Mouse (Mus musculus) midbrain, embryonic 16.5 days (tissue): Measurements from ENCODE around the gene Pde10a. TPM values are rescaled to one million over a fixed set of nuclear protein-coding genes. Genes with fewer than 3 reads are reported as not detected.

Experiments used
- ATAC-seq: fragments of 200-750 bp; cut with Nextera tagmentation; 2 replicates; pipeline ENCODE4 v1.8.0; 2017; ENCODE audit warnings: moderate TSS enrichment
- H3K27ac ChIP-seq: fragments of 300-500 bp; sonication (generic); 2 replicates; pipeline ENCODE4 v1.5.1; 2014; ENCODE audit warnings: mild to moderate bottlenecking, low read length, mixed read lengths
- H3K27me3 ChIP-seq: fragments of 300-500 bp; sonication (generic); 2 replicates; pipeline ENCODE4 v1.6.1; 2014; ENCODE audit warnings: low read depth, low read length, mixed read lengths; ENCODE audit not compliant: control insufficient read depth, insufficient read depth
- H3K36me3 ChIP-seq: fragments of 300-500 bp; sonication (generic); 2 replicates; pipeline ENCODE4 v1.6.1; 2014; ENCODE audit warnings: mild to moderate bottlenecking, low read length, moderate library complexity, mixed read lengths; ENCODE audit not compliant: control insufficient read depth, insufficient read depth
- H3K4me1 ChIP-seq: fragments of 300-500 bp; sonication (generic); 2 replicates; pipeline ENCODE4 v1.6.1; 2014; ENCODE audit warnings: mild to moderate bottlenecking, low read length, mixed read lengths; ENCODE audit not compliant: control insufficient read depth, insufficient read depth
- H3K4me2 ChIP-seq: fragments of 300-500 bp; sonication (generic); 2 replicates; pipeline ENCODE4 v1.6.1; 2014; ENCODE audit warnings: mild to moderate bottlenecking, low read length, mixed read lengths
- H3K4me3 ChIP-seq: fragments of 300-500 bp; sonication (generic); 2 replicates; pipeline ENCODE4 v1.5.1; 2014; ENCODE audit warnings: low read depth, mild to moderate bottlenecking, low read length, moderate library complexity, mixed read lengths
- H3K9ac ChIP-seq: fragments of 300-500 bp; sonication (generic); 2 replicates; pipeline ENCODE4 v1.6.1; 2014; ENCODE audit warnings: low read depth, low read length, mixed read lengths
- H3K9me3 ChIP-seq: fragments of 300-500 bp; sonication (generic); replicated peaks from 2 replicates; pipeline ENCODE4 v1.6.1; 2014; ENCODE audit warnings: mild to moderate bottlenecking, low read length, mixed read lengths; ENCODE audit not compliant: control insufficient read depth, poor library complexity, severe bottlenecking
- WGBS: fragments of 180-500 bp; shearing (Covaris S2); extraction: QIAGEN DNeasy Blood & Tissue Kit; methylation state at CpG from one replicate; pipeline ENCODE4 v1.1.7; 2014; 5-methylcytosine and 5-hydroxymethylcytosine counted together
- polyA plus RNA-seq: library from polyadenylated mRNA; unstranded; fragments of >200 nt; fragmentation: Nextera tagmentation; extraction: Ambion mirVana; gene quantifications from 2 replicates; pipeline ENCODE4 v1.2.1, GENCODE M21; 2015

Pde10a gene
- polyA plus RNA-seq, 1 experiment from 2014 or later: 14.3 TPM

DNA sequence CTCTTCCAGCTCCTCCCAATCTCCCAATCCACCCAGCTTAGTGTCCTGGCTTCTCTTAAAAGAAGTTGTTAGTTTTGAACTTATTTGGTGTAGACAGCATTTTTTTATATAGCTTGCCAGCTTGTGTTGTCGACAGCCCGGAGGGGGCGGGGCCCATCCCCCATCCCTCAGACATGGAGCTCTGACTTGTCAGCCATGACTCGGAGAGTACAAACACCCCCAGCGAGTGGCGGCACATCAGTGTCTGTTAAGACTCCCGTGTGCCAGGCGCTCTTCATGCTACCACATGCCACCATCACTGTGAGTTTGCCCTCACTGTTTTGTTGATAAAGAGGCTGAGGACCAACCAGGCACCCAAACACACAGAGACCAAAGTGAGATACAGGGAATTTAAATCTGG is 404.5 kb downstream of the Pde10a start:
- H3K9me3 ChIP-seq: no peaks in the 10 kb centered on the region
- H3K4me3 ChIP-seq: no peak overlapping the region
- ATAC-seq: no peak
- H3K27me3 ChIP-seq: no peaks in the 10 kb centered on the region
- H3K36me3 ChIP-seq: no peaks in the 10 kb centered on the region
- no peak overlapping the region for H3K27ac ChIP-seq
- WGBS: 57% methylated on average over 8 of the region's 8 CpGs
- H3K4me2 ChIP-seq: no peak overlapping the region
- no peak overlapping the region for H3K9ac ChIP-seq
- H3K4me1 ChIP-seq: peaks cover 11% of the 10 kb centered on the region; the same call in 1 of the 2 replicates

DNA sequence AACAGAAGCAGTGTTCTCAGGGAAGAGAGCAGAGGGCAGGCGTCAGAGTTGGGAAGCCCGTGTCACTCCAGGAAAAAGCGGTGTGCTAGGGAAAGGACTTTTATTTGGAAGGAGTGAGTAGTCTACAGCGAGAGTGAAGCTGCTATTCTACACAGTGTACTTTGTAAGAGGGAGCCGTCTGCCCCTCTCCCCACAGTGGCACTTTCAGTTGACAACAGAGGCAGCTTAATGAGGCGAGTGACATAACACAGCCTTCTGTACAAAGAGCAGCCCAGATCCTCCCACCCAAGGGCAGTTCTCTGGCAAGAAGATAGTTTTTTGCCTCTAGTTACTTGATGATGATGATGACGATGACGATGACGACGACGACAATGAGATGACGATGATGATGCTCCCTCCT is 410.4 kb downstream of the Pde10a start:
- no peaks in the 10 kb centered on the region for H3K36me3 ChIP-seq
- H3K27me3 ChIP-seq: no peaks in the 10 kb centered on the region
- ATAC-seq: no peak
- H3K4me2 ChIP-seq: no peak overlapping the region
- WGBS: 45% methylated on average over 12 of the region's 12 CpGs
- no peak overlapping the region for H3K4me3 ChIP-seq
- no peaks in the 10 kb centered on the region for H3K4me1 ChIP-seq
- H3K27ac ChIP-seq: no peak overlapping the region
- no peak overlapping the region for H3K9ac ChIP-seq
- H3K9me3 ChIP-seq: no peaks in the 10 kb centered on the region

- Histone ChIP-seq H3K9me3 (no peaks in the 10 kb centered on the region), H3K9ac (no peak overlapping the region), H3K4me2 (no peak overlapping the region), H3K4me3 (no peak overlapping the region), H3K27me3 (no peaks in the 10 kb centered on the region), H3K36me3 (no peaks in the 10 kb centered on the region), H3K27ac (no peak overlapping the region), H3K4me1 (no peaks in the 10 kb centered on the region)
- ATAC-seq: no peak
- WGBS: 3% methylated on average over 4 of the region's 4 CpGs
Observed at GRCm38 (mm10) chr17:8936603-8937002, 411.4 kb downstream of the Pde10a start.

DNA sequence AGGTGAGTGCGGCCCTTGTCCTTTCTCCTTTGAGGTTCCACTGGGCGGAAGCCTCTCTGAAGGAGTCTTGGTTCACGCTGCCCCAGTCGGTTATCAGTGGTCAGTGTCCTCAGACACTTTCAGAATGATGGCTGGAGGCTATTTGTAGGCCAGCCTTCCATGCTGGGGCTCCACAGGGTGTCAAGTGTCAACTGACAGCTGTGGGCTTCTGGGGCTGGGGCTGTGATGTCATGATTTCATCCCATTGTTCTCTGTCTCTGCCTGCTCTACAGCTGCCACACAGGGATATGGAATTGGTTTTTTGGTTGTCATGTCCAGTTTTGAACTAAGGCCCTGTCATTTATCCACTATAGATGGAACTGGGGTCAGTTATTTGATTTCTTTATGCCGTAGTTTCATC is 426.4 kb downstream of the Pde10a start:
- H3K9me3 ChIP-seq: no peaks in the 10 kb centered on the region
- peaks cover 24% of the 10 kb centered on the region for H3K36me3 ChIP-seq
- no peaks in the 10 kb centered on the region for H3K4me1 ChIP-seq
- no peak overlapping the region for H3K4me2 ChIP-seq
- H3K4me3 ChIP-seq: no peak overlapping the region
- no peak overlapping the region for H3K27ac ChIP-seq
- no peak overlapping the region for H3K9ac ChIP-seq
- H3K27me3 ChIP-seq: no peaks in the 10 kb centered on the region
- no peak for ATAC-seq
- WGBS: 68% methylated on average over 5 of the region's 5 CpGs

DNA sequence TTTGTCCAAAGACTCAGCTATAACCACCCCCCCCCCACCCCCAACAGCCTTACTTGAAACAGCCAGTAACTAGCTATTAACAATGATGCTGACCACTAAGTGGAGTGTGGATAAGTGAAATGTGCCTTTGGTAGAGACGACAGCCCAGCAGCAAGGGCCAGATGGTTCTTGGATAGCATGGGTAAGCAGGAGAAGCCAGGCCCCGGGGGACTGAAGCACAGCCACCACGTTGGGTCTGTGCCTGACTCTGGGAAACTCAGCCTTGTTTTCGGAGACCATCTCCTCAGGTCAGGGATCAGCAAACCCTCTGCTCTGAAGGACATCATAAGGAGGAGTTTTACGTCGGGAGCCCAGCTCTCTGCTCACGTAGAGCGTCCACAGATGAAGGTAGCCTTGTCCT is 427.8 kb downstream of the Pde10a start:
- ATAC-seq: no peak
- Histone ChIP-seq H3K9me3 (no peaks in the 10 kb centered on the region), H3K4me3 (no peak overlapping the region), H3K4me2 (no peak overlapping the region), H3K27me3 (no peaks in the 10 kb centered on the region), H3K27ac (no peak overlapping the region), H3K4me1 (no peaks in the 10 kb centered on the region), H3K36me3 (peaks cover 27% of the 10 kb centered on the region), H3K9ac (no peak overlapping the region)
- WGBS: 89% methylated on average over 8 of the region's 8 CpGs

GRCm38 (mm10) chr17:8958125-8958524 is 433.0 kb downstream of the Pde10a start:
- ATAC-seq: no peak
- H3K4me1 ChIP-seq: peaks cover 2% of the 10 kb centered on the region; the same call in 1 of the 2 replicates
- peaks cover 8% of the 10 kb centered on the region for H3K36me3 ChIP-seq
- no peak overlapping the region for H3K27ac ChIP-seq
- no peaks in the 10 kb centered on the region for H3K9me3 ChIP-seq
- H3K27me3 ChIP-seq: no peaks in the 10 kb centered on the region
- H3K9ac ChIP-seq: no peak overlapping the region
- no peak overlapping the region for H3K4me3 ChIP-seq
- H3K4me2 ChIP-seq: no peak overlapping the region
- 89% methylated on average over 6 of the region's 6 CpGs for WGBS

- peaks cover 11% of the 10 kb centered on the region for H3K36me3 ChIP-seq
- 75% methylated on average over 4 of the region's 4 CpGs for WGBS
- H3K27ac ChIP-seq: no peak overlapping the region
- ATAC-seq: no peak
- no peak overlapping the region for H3K4me3 ChIP-seq
- H3K4me2 ChIP-seq: no peak overlapping the region
- no peaks in the 10 kb centered on the region for H3K9me3 ChIP-seq
- no peaks in the 10 kb centered on the region for H3K27me3 ChIP-seq
- no peak overlapping the region for H3K9ac ChIP-seq
- H3K4me1 ChIP-seq: peaks cover 2% of the 10 kb centered on the region; the same call in 1 of the 2 replicates
Observed at GRCm38 (mm10) chr17:8960386-8960785, 435.2 kb downstream of the Pde10a start.

DNA sequence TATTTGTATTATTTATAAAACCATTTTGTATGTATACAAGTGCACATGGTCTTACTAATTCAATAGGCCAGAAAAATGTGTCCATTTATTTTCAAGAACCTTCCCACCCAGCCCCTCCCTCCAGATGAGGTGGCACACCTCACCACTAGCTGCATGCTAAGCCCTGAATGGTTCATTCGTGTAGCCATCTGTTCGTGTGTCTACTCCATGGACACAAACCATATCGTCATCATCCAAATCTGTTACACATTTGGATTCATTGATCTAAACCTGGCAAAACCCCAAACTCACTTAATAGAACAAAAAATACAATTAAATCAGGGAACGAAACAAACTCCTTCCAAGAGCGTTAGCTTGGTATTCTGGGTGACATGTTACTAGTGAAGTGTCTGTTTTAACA is 435.9 kb downstream of the Pde10a start:
- H3K27me3 ChIP-seq: no peaks in the 10 kb centered on the region
- WGBS: 62% methylated on average over 5 of the region's 5 CpGs
- peaks cover 13% of the 10 kb centered on the region for H3K36me3 ChIP-seq
- no peaks in the 10 kb centered on the region for H3K9me3 ChIP-seq
- no peak overlapping the region for H3K4me3 ChIP-seq
- H3K27ac ChIP-seq: no peak overlapping the region
- H3K9ac ChIP-seq: no peak overlapping the region
- ATAC-seq: no peak
- H3K4me2 ChIP-seq: no peak overlapping the region
- H3K4me1 ChIP-seq: peaks cover 2% of the 10 kb centered on the region; the same call in 1 of the 2 replicates

GRCm38 (mm10) chr17:8961644-8962043 is 436.5 kb downstream of the Pde10a start:
- no peak for ATAC-seq
- 23% methylated on average over 14 of the region's 14 CpGs for WGBS
- Histone ChIP-seq H3K4me1 (peaks cover 2% of the 10 kb centered on the region; the same call in 1 of the 2 replicates), H3K9ac (no peak overlapping the region), H3K27ac (peak overlapping the region; percentile 5; the same call in 1 of the 2 replicates), H3K4me2 (no peak overlapping the region), H3K36me3 (peaks cover 18% of the 10 kb centered on the region), H3K27me3 (no peaks in the 10 kb centered on the region), H3K9me3 (no peaks in the 10 kb centered on the region), H3K4me3 (no peak overlapping the region)
